Comparison of ENCODE assay signal across 26 mouse cellular contexts in genomic region chr1:29363783-29364182, GRCm38 (mm10).
"Had no signal": no experiment of that assay in that cellular context is flagged by ENCODE, and none has a peak within 500 bp of the region (broad histone marks: within the 10 kb centered on the region; RNA-seq: fewer than 3 reads in every experiment).

No protein-coding gene starts in this region.

- H3K27me3 ChIP-seq: heart, embryonic 12.5 days; hindbrain, embryonic 12.5 days; intestine, embryonic 15.5 days; limb, embryonic 12.5 days; liver, embryonic 13.5 days had no signal

- H3K36me3 ChIP-seq: heart, embryonic 10.5 days; heart, embryonic 12.5 days; hindbrain, embryonic 10.5 days; hindbrain, embryonic 12.5 days; intestine, embryonic 15.5 days; limb, embryonic 10.5 days; limb, embryonic 12.5 days; liver, embryonic 13.5 days had no signal

- H3K9me3 ChIP-seq: heart, embryonic 10.5 days; heart, embryonic 12.5 days; hindbrain, embryonic 10.5 days; hindbrain, embryonic 12.5 days; intestine, embryonic 15.5 days; limb, embryonic 10.5 days; limb, embryonic 12.5 days; liver, embryonic 13.5 days had no signal

- DNase-seq: gastrocnemius, adult 2 months; gastrocnemius, postnatal 10 days; gastrocnemius, postnatal 25 days; heart, adult 18-20 months; heart, postnatal 10 days; heart, postnatal 4 days; kidney, adult 18-20 months; kidney, adult 8-10 months; kidney, postnatal 10 days; kidney, postnatal 25 days; kidney, postnatal 4 days; liver; liver, embryonic 13.5 days had no signal

- H3K27ac ChIP-seq: gastrocnemius, adult 2 months; heart, embryonic 10.5 days; hindbrain, embryonic 10.5 days; hindbrain, embryonic 12.5 days; hindbrain, embryonic 14.5 days; intestine, embryonic 15.5 days; layer of hippocampus, adult 2 months; limb, embryonic 10.5 days; limb, embryonic 12.5 days; liver, embryonic 13.5 days had no signal

- H3K4me2 ChIP-seq: heart, embryonic 12.5 days; hindbrain, embryonic 12.5 days; hindbrain, embryonic 14.5 days; intestine, embryonic 15.5 days; limb, embryonic 12.5 days; liver, embryonic 11.5 days; liver, embryonic 13.5 days had no signal

- ATAC-seq: hindbrain, embryonic 16.5 days; inflammation-experienced regulatory T-cells, adult 6 months; intestine, embryonic 15.5 days; intestine, postnatal 0 days had no signal

- H3K9ac ChIP-seq: heart, embryonic 12.5 days; hindbrain, embryonic 12.5 days; hindbrain, embryonic 14.5 days; intestine, embryonic 15.5 days; limb, embryonic 12.5 days; liver, embryonic 13.5 days had no signal

- H3K4me3 ChIP-seq: gastrocnemius, adult 2 months; heart, embryonic 10.5 days; heart, embryonic 12.5 days; hindbrain, embryonic 10.5 days; hindbrain, embryonic 12.5 days; intestine, embryonic 15.5 days; layer of hippocampus, adult 2 months; limb, embryonic 10.5 days; limb, embryonic 12.5 days; liver, embryonic 13.5 days had no signal

- H3K4me1 ChIP-seq: heart, embryonic 10.5 days; heart, embryonic 12.5 days; hindbrain, embryonic 10.5 days; hindbrain, embryonic 12.5 days; intestine, embryonic 15.5 days; limb, embryonic 10.5 days; limb, embryonic 12.5 days; liver, embryonic 13.5 days had no signal
